Mouse (Mus musculus) neural tube, embryonic 11.5 days (tissue): Measurements from ENCODE around the gene Hvcn1. TPM values are rescaled to one million over a fixed set of nuclear protein-coding genes. Genes with fewer than 3 reads are reported as not detected.

Experiments
- ATAC-seq: fragments of 200-750 bp; cut with Nextera tagmentation; 2 replicates; pipeline ENCODE4 v1.8.0; 2017; ENCODE audit warnings: moderate number of reproducible peaks, mild to moderate bottlenecking, moderate TSS enrichment, moderate library complexity; ENCODE audit not compliant: insufficient read depth, low FRiP score, low TSS enrichment
- DNase-seq: peaks from one replicate; pipeline ENCODE4 v3.0.0-alpha.2; 2015; ENCODE audit warnings: low spot score
- H3K27ac ChIP-seq: fragments of 300-500 bp; sonication (generic); 2 replicates; pipeline ENCODE4 v1.5.1; 2014; ENCODE audit warnings: low read depth, mild to moderate bottlenecking, low read length
- H3K27me3 ChIP-seq: fragments of 300-500 bp; sonication (generic); 2 replicates; pipeline ENCODE4 v1.6.1; 2014; ENCODE audit warnings: mild to moderate bottlenecking, low read length, mixed read lengths; ENCODE audit not compliant: control insufficient read depth, insufficient read depth
- H3K36me3 ChIP-seq: fragments of 300-500 bp; sonication (generic); 2 replicates; pipeline ENCODE4 v1.6.1; 2014; ENCODE audit warnings: mild to moderate bottlenecking, low read length, moderate library complexity, mixed read lengths; ENCODE audit not compliant: control insufficient read depth, insufficient read depth
- H3K4me1 ChIP-seq: fragments of 300-500 bp; sonication (generic); 2 replicates; pipeline ENCODE4 v1.6.1; 2014; ENCODE audit warnings: low read length, mixed read lengths; ENCODE audit not compliant: control insufficient read depth, insufficient read depth
- H3K4me2 ChIP-seq: fragments of 300-500 bp; sonication (generic); 2 replicates; pipeline ENCODE4 v1.6.1; 2014; ENCODE audit warnings: low read depth, mild to moderate bottlenecking, moderate library complexity
- H3K4me3 ChIP-seq: fragments of 300-500 bp; sonication (generic); 2 replicates; pipeline ENCODE4 v1.5.1; 2014; ENCODE audit warnings: low read depth, low read length
- H3K9ac ChIP-seq: fragments of 300-500 bp; sonication (generic); 2 replicates; pipeline ENCODE4 v1.6.1; 2014; ENCODE audit warnings: mild to moderate bottlenecking, low read length
- H3K9me3 ChIP-seq: fragments of 300-500 bp; sonication (generic); 2 replicates; pipeline ENCODE4 v1.6.1; 2016; ENCODE audit warnings: low read length; ENCODE audit not compliant: control insufficient read depth
- WGBS: fragments of 180-500 bp; shearing (Covaris S2); extraction: QIAGEN DNeasy Blood & Tissue Kit; methylation state at CpG from one replicate; pipeline ENCODE4 v1.1.7; 2014; 5-methylcytosine and 5-hydroxymethylcytosine counted together
- polyA plus RNA-seq: library from polyadenylated mRNA; unstranded; fragments of >200 nt; fragmentation: Nextera tagmentation; extraction: Ambion mirVana; gene quantifications from 2 replicates; pipeline ENCODE4 v1.2.1, GENCODE M21; 2014

Gene Hvcn1
- polyA plus RNA-seq, 1 experiment from 2014 or later: 5.6 TPM

DNA sequence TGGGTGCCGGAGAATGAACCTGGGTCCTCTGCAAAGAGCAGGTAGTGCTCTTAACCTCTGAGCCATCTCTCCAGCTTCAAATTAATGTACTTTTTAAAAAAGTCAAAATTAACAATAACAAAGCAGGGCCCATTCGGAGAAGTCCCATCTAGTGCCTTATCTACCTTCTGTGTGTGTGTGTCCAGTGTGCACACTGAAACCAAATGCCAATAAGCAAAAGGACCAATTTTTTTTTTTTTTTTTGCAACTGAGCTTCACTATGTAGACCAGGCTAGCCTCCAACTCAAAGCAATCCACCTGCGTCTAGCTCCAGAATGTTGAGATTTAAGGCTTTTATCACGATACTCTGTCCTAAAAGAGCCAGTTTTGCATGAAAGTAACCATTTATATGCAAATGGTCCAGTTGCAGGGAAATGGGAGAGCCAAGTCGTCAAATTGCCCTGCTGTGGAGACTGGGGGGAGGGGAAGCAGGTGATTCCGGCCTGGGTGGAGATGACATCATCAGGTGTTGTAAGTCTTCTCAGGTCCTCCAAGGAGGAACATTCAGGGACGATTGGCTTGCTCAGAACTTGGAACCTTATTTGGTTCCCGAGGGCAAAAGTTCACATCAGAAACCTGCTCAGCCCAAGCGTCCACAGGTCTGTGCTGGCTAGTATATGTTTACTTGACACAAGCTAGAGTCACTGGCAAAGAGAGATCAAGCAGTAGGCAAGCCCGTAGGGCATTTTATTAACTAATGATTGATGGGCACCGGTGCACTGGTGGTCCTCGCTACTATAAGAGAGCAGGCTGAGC lies 15.1 kb upstream of the Hvcn1 start:
- WGBS: 68% methylated on average over 12 of the region's 12 CpGs
- DNase-seq (no peak), ATAC-seq (no peak)
- Histone ChIP-seq H3K9ac (no peak overlapping the region), H3K4me3 (no peak overlapping the region), H3K4me2 (no peak overlapping the region), H3K9me3 (no peaks in the 10 kb centered on the region), H3K36me3 (no peaks in the 10 kb centered on the region), H3K27ac (no peak overlapping the region), H3K4me1 (no peaks in the 10 kb centered on the region), H3K27me3 (no peaks in the 10 kb centered on the region)

DNA sequence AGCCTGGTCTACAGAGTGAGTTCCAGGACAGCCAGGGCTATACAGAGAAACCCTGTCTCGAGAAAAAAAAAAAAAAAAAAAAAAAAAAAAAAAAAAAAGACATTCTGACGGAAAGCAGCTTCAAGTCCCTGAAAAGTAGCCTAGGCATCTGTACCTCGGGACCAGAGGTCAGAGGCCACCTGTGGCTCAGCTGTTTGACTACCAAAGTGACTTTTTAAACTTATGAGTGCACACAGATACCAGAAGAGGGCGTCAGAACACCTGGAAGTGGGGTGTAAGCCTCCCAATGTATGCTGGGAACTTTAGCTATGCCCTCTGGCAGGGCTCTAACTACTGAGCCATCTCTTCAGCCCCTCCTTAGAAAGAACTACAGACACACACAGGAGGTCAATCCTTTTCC lies 14.3 kb upstream of the Hvcn1 start:
- WGBS: 58% methylated on average over 3 of the region's 4 CpGs
- Histone ChIP-seq H3K36me3 (no peaks in the 10 kb centered on the region), H3K4me1 (no peaks in the 10 kb centered on the region), H3K4me2 (no peak overlapping the region), H3K4me3 (no peak overlapping the region), H3K27ac (no peak overlapping the region), H3K27me3 (no peaks in the 10 kb centered on the region), H3K9ac (no peak overlapping the region), H3K9me3 (no peaks in the 10 kb centered on the region)
- no peak for ATAC-seq
- DNase-seq: no peak

DNA sequence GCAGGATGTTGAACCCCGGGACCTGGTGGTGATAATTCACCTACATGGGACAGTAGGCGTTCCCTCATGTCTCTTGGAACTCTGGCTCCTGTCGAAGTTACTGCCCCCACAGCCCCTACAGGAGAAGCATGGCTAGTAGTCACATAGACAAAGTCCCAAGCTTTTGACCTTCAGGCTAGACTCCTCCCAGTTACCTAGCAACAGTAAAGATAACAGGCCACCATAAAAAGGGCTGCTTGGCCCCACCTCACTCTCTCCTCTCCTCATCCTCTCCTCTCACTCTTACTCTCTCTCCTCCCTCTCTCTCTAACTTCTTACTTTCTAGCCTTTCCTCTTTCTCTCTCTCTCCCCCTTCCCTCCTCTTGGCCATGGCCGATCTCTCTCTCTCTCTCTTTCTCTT lies 5.7 kb upstream of the Hvcn1 start:
- no peak for DNase-seq
- 88% methylated on average over 4 of the region's 4 CpGs for WGBS
- Histone ChIP-seq H3K4me3 (no peak overlapping the region), H3K9ac (no peak overlapping the region), H3K9me3 (no peaks in the 10 kb centered on the region), H3K27ac (no peak overlapping the region), H3K4me1 (no peaks in the 10 kb centered on the region), H3K27me3 (no peaks in the 10 kb centered on the region), H3K36me3 (no peaks in the 10 kb centered on the region), H3K4me2 (no peak overlapping the region)
- ATAC-seq: no peak

DNA sequence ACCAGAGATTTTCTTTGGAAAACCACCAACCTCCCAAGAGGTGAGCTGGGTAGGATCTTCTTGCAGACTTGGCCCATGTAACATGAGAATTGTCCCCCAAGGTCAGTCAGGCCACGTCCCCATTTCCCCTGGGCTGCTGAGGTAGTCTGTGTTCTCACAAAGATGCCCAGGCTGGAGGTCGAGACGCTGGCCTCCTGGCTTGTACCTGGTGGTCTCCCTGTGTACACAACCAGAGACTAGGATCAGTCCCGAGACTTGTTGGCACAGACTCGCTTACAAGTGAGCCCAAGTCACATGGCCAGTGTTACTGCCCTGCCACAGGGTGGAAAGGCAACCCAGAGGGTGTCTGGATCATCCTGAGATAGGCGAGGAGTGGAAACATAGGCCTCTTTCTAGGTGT lies 4.7 kb upstream of the Hvcn1 start:
- no peak for DNase-seq
- Histone ChIP-seq H3K36me3 (no peaks in the 10 kb centered on the region), H3K4me1 (no peaks in the 10 kb centered on the region), H3K27me3 (no peaks in the 10 kb centered on the region), H3K27ac (no peak overlapping the region), H3K9me3 (no peaks in the 10 kb centered on the region), H3K4me2 (no peak overlapping the region), H3K4me3 (no peak overlapping the region), H3K9ac (no peak overlapping the region)
- ATAC-seq: no peak
- 90% methylated on average over 6 of the region's 6 CpGs for WGBS

DNA sequence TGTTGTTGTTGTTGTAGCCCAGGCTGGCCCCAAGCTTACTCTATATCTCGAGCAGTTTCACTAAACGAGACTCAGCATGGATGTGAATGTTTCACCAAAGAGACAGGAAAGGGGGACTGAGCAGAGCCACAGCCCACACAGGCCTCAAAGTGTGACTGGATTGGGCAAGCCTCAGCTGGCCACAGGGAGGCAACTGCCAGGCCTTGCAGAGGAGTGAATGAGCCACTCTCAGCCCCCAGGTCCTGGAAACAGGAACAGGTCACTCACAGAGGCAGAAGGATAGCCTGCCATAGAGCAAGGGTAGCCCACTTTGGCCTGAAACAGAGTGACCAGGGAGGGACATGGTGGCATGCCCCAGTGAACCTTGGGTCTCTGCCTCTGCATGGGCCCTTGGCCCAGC lies 2.4 kb upstream of the Hvcn1 start:
- Histone ChIP-seq H3K9ac (no peak overlapping the region), H3K4me1 (no peaks in the 10 kb centered on the region), H3K9me3 (no peaks in the 10 kb centered on the region), H3K4me3 (no peak overlapping the region), H3K27ac (no peak overlapping the region), H3K27me3 (no peaks in the 10 kb centered on the region), H3K36me3 (no peaks in the 10 kb centered on the region), H3K4me2 (no peak overlapping the region)
- ATAC-seq: no peak
- 65% methylated on average over 2 of the region's 2 CpGs for WGBS
- DNase-seq: no peak

DNA sequence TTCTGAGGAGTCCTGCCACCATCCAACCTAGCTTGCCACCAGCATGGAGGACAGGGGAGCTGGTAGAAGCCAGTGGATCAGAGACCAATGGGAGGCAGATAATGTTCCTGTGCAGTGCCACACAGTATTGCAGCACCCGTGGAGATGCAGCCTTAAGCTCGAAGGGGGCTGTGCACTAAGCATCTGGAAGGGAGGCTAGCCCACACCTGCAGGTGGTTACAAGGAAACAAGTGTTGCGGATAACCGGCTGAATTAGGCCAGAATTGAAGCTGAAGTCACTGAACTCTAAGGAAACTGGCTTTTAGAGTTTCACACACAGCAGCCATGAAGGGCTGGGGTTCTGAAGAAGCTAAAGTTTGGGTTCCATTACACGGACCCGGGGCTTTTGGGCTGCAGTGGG lies 2.3 kb downstream of the Hvcn1 start:
- WGBS: 50% methylated on average over 6 of the region's 6 CpGs
- Histone ChIP-seq H3K4me2 (no peak overlapping the region), H3K9ac (no peak overlapping the region), H3K9me3 (no peaks in the 10 kb centered on the region), H3K4me1 (peaks cover 7% of the 10 kb centered on the region; the same call in 1 of the 2 replicates), H3K36me3 (no peaks in the 10 kb centered on the region), H3K4me3 (no peak overlapping the region), H3K27me3 (no peaks in the 10 kb centered on the region), H3K27ac (no peak overlapping the region)
- ATAC-seq (no peak), DNase-seq (no peak)

DNA sequence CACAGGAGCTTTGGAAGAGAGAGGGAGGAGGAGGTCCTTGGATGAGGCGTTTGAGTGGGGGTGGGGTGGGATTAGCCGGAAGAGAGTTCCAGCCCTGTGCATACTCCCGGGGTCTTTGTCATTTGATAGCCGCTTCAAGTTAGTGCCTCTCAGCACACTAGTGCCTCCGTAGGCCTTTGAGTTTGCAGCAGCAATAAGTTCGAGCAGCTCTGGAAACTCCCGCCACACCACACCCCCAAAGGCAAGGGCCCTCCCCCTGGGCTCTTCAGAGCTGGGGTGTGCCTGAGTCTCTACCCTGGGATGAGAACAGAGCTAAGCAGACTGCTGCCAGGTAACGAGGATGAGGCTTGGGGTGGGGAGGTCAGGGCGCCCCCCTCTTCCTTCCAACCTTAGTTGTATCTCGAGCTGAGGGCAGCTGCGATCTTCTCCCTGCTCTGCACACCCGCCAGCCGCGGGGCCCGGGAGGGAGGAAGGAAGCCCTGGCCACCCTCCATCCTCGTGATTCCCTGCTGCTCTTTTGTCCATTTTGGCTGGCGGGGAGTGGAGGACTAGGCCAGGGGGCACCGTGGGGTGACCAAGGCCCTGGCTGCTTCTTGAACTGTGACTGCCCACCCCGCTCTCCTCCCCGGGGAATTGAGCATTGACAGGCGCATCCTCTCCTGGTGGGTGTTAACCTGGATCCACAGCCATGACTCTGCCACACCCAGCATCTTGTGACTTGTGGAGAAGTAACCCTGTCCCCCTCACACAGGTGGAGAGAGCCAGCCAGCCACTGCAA lies 3.2 kb downstream of the Hvcn1 start:
- Histone ChIP-seq H3K27me3 (no peaks in the 10 kb centered on the region), H3K9me3 (no peaks in the 10 kb centered on the region), H3K27ac (no peak overlapping the region), H3K4me3 (peak overlapping the region; percentile 19), H3K36me3 (no peaks in the 10 kb centered on the region), H3K4me1 (peaks cover 7% of the 10 kb centered on the region; the same call in 1 of the 2 replicates), H3K4me2 (peak overlapping the region; percentile 42), H3K9ac (peak overlapping the region; percentile 30)
- ATAC-seq: peak; percentile 58
- DNase-seq: peak; percentile 74
- 8% methylated on average over 17 of the region's 21 CpGs for WGBS

DNA sequence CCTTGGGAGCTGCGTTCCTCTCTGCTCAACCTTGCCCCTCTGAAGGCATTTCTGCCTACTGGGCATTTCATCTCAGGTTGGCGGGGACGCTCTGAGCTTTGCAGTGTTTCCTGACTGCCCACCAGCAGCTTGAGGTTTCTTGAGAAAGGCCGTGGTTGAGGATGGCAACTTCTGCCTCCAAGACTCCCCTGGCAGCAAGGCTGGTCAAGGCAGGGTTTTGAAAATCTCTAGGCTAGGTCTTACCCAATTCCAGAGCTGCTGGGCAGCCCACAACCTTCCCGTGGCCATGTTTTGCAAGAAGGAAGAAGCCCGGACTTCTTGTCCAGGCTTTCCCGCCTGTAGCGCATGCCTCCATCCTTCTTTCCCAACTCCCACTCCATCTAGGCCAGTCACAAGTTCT lies 4.3 kb downstream of the Hvcn1 start:
- no peaks in the 10 kb centered on the region for H3K36me3 ChIP-seq
- DNase-seq (no peak), ATAC-seq (no peak)
- no peak overlapping the region for H3K4me2 ChIP-seq
- no peaks in the 10 kb centered on the region for H3K9me3 ChIP-seq
- no peak overlapping the region for H3K9ac ChIP-seq
- H3K27me3 ChIP-seq: no peaks in the 10 kb centered on the region
- H3K4me3 ChIP-seq: no peak overlapping the region
- peaks cover 7% of the 10 kb centered on the region; the same call in 1 of the 2 replicates for H3K4me1 ChIP-seq
- no peak overlapping the region for H3K27ac ChIP-seq
- 92% methylated on average over 8 of the region's 8 CpGs for WGBS

DNA sequence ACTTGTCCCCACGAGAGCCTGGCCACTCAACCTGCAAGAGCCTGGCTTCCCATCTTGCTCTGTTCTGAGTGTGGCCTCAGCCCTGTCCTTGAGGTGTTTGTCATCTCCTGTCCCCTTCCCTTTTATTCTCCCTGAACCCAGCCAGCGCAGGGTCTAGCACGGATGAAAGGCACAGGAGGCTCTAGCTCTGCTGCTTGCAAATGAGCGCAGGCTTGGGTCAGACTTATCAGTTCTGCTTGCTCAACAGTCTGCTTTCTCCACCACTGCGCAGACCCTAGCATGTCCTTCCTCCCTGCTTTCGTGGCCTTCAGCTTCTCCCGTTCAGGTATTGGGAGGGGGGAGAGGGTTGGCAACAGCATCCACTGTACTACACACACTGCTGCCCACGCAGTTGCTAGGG lies 5.5 kb downstream of the Hvcn1 start:
- H3K27me3 ChIP-seq: no peaks in the 10 kb centered on the region
- H3K9me3 ChIP-seq: no peaks in the 10 kb centered on the region
- ATAC-seq: no peak
- H3K9ac ChIP-seq: no peak overlapping the region
- H3K27ac ChIP-seq: no peak overlapping the region
- H3K4me3 ChIP-seq: no peak overlapping the region
- H3K4me2 ChIP-seq: no peak overlapping the region
- DNase-seq: no peak
- no peaks in the 10 kb centered on the region for H3K36me3 ChIP-seq
- WGBS: 93% methylated on average over 8 of the region's 8 CpGs
- peaks cover 7% of the 10 kb centered on the region; the same call in 1 of the 2 replicates for H3K4me1 ChIP-seq
